Mouse (Mus musculus) lung, embryonic 16.5 days (tissue): ENCODE data around the gene Pkp1. TPM values are rescaled to one million over a fixed set of nuclear protein-coding genes. Genes with fewer than 3 reads are reported as not detected.

Source experiments
- ATAC-seq: fragments of 200-750 bp; cut with Nextera tagmentation; 2 replicates; pipeline ENCODE4 v1.8.0; 2017; ENCODE audit warnings: low read depth, mild to moderate bottlenecking, moderate library complexity
- H3K27ac ChIP-seq: fragments of 300-500 bp; sonication (generic); 2 replicates; pipeline ENCODE4 v1.5.1; 2014; ENCODE audit warnings: mild to moderate bottlenecking, control low read depth, low read length
- H3K27me3 ChIP-seq: fragments of 300-500 bp; sonication (generic); 2 replicates; pipeline ENCODE4 v1.6.1; 2014; ENCODE audit warnings: low read depth, low read length, mixed read lengths; ENCODE audit not compliant: control insufficient read depth, insufficient read depth
- H3K36me3 ChIP-seq: fragments of 300-500 bp; sonication (generic); 2 replicates; pipeline ENCODE4 v1.6.1; 2014; ENCODE audit warnings: low read length; ENCODE audit not compliant: control insufficient read depth, insufficient read depth
- H3K4me1 ChIP-seq: fragments of 300-500 bp; sonication (generic); replicated peaks from 2 replicates; pipeline ENCODE4 v1.6.1; 2014; ENCODE audit warnings: low read length, mixed read lengths; ENCODE audit not compliant: control insufficient read depth, insufficient read depth
- H3K4me2 ChIP-seq: fragments of 300-500 bp; sonication (generic); 2 replicates; pipeline ENCODE4 v1.6.1; 2014; ENCODE audit warnings: low read depth, low read length, control low read depth
- H3K4me3 ChIP-seq: fragments of 300-500 bp; sonication (generic); 2 replicates; pipeline ENCODE4 v1.5.1; 2014; ENCODE audit warnings: mild to moderate bottlenecking, low read length, control low read depth
- H3K9ac ChIP-seq: fragments of 300-500 bp; sonication (generic); 2 replicates; pipeline ENCODE4 v1.6.1; 2014; ENCODE audit warnings: low read length, control low read depth
- H3K9me3 ChIP-seq: fragments of 300-500 bp; sonication (generic); 2 replicates; pipeline ENCODE4 v1.6.1; 2016; ENCODE audit warnings: low read length; ENCODE audit not compliant: control insufficient read depth
- WGBS: fragments of 180-500 bp; shearing (Covaris S2); extraction: QIAGEN DNeasy Blood & Tissue Kit; methylation state at CpG from one replicate; pipeline ENCODE4 v1.1.7; 2014; 5-methylcytosine and 5-hydroxymethylcytosine counted together
- polyA plus RNA-seq: library from polyadenylated mRNA; unstranded; fragments of >200 nt; fragmentation: Nextera tagmentation; extraction: Ambion mirVana; gene quantifications from 2 replicates; pipeline ENCODE4 v1.2.1, GENCODE M21; 2015

Gene Pkp1
- polyA plus RNA-seq, 1 experiment from 2014 or later, result 0.57 TPM

- H3K27ac ChIP-seq, result no peak overlapping the region
- no peak overlapping the region for H3K9ac ChIP-seq
- no peak overlapping the region for H3K4me2 ChIP-seq
- H3K36me3 ChIP-seq, result no peaks in the 10 kb centered on the region
- no peaks in the 10 kb centered on the region for H3K4me1 ChIP-seq
- no peak for ATAC-seq
- H3K4me3 ChIP-seq, result no peak overlapping the region
- H3K9me3 ChIP-seq, result no peaks in the 10 kb centered on the region
- WGBS, result 11% methylated on average over 1 of the region's 1 CpGs
- H3K27me3 ChIP-seq, result no peaks in the 10 kb centered on the region
These were observed 90.1 kb downstream of the Pkp1 start for GRCm38 (mm10) chr1:135828918-135829317.

- no peak for ATAC-seq
- peaks cover 15% of the 10 kb centered on the region; the same call in 1 of the 2 replicates for H3K27me3 ChIP-seq
- WGBS, result 76% methylated on average over 7 of the region's 7 CpGs
- H3K4me2 ChIP-seq, result no peak overlapping the region
- no peaks in the 10 kb centered on the region for H3K9me3 ChIP-seq
- H3K9ac ChIP-seq, result no peak overlapping the region
- peaks cover 9% of the 10 kb centered on the region for H3K4me1 ChIP-seq
- no peaks in the 10 kb centered on the region for H3K36me3 ChIP-seq
- H3K27ac ChIP-seq, result no peak overlapping the region
- H3K4me3 ChIP-seq, result no peak overlapping the region
These were observed 97.2 kb downstream of the Pkp1 start for GRCm38 (mm10) chr1:135821780-135822179.

Other genes starting within 250 kb of the Pkp1 start
- gene Csrp1, start 199.1 kb downstream of the Pkp1 start, polyA plus RNA-seq, result 268 and 290 TPM in 2 replicates
- gene Phlda3, start 153.1 kb downstream of the Pkp1 start, polyA plus RNA-seq, result 62.8 and 63.2 TPM in 2 replicates
- gene Tnni1, start 139.8 kb downstream of the Pkp1 start, polyA plus RNA-seq, result 92.3 and 105 TPM in 2 replicates
- gene Lad1, start 100.6 kb downstream of the Pkp1 start, polyA plus RNA-seq, result 14.1 and 16.2 TPM in 2 replicates
- 130 and 158 TPM in 2 replicates for gene Tnnt2, start 82.9 kb downstream of the Pkp1 start, polyA plus RNA-seq
- gene Igfn1, start 87.1 kb upstream of the Pkp1 start, polyA plus RNA-seq, result not detected in 2 replicates
- 163 and 171 TPM in 2 replicates for gene Tmem9, start 88.9 kb upstream of the Pkp1 start, polyA plus RNA-seq
- gene Ascl5, start 131.6 kb upstream of the Pkp1 start, polyA plus RNA-seq, result not detected in 2 replicates
- gene Cacna1s, start 133.5 kb upstream of the Pkp1 start, polyA plus RNA-seq, result 0.29 and 1.0 TPM in 2 replicates
- 2.2 and 2.6 TPM in 2 replicates for gene Kif21b, start 212.2 kb upstream of the Pkp1 start, polyA plus RNA-seq